Mouse (Mus musculus) heart, embryonic 15.5 days (tissue): ENCODE results near the gene Lrp2. TPM values are rescaled to one million over a fixed set of nuclear protein-coding genes. Genes with fewer than 3 reads are reported as not detected.

Source experiments
- ATAC-seq: fragments of 200-750 bp; cut with Nextera tagmentation; replicated peaks from 2 replicates; pipeline ENCODE4 v1.8.0; 2017; ENCODE audit warnings: low read depth, moderate TSS enrichment; ENCODE audit not compliant: insufficient number of reproducible peaks, insufficient read depth, low FRiP score
- H3K27ac ChIP-seq: fragments of 300-500 bp; sonication (generic); 2 replicates; pipeline ENCODE4 v1.5.1; 2015; ENCODE audit warnings: mild to moderate bottlenecking, inconsistent platforms
- H3K27me3 ChIP-seq: fragments of 300-500 bp; sonication (generic); 2 replicates; pipeline ENCODE4 v1.6.1; 2015; ENCODE audit warnings: inconsistent platforms
- H3K36me3 ChIP-seq: fragments of 300-500 bp; sonication (generic); 2 replicates; pipeline ENCODE4 v1.6.1; 2015; ENCODE audit warnings: mild to moderate bottlenecking, inconsistent platforms
- H3K4me1 ChIP-seq: fragments of 300-500 bp; sonication (generic); replicated peaks from 2 replicates; pipeline ENCODE4 v1.6.1; 2015; ENCODE audit warnings: inconsistent platforms
- H3K4me2 ChIP-seq: fragments of 300-500 bp; sonication (generic); 2 replicates; pipeline ENCODE4 v1.6.1; 2015; ENCODE audit warnings: inconsistent platforms, mild to moderate bottlenecking, moderate library complexity
- H3K4me3 ChIP-seq: fragments of 300-500 bp; sonication (generic); 2 replicates; pipeline ENCODE4 v1.5.1; 2015; ENCODE audit warnings: mild to moderate bottlenecking, inconsistent platforms
- H3K9ac ChIP-seq: fragments of 300-500 bp; sonication (generic); 2 replicates; pipeline ENCODE4 v1.6.1; 2015; ENCODE audit warnings: mild to moderate bottlenecking, inconsistent platforms
- H3K9me3 ChIP-seq: fragments of 300-500 bp; sonication (generic); replicated peaks from 2 replicates; pipeline ENCODE4 v1.6.1; 2016; ENCODE audit warnings: inconsistent platforms
- WGBS: fragments of 180-500 bp; shearing (Covaris S2); methylation state at CpG from one replicate; pipeline ENCODE4 v1.1.7; 2015; ENCODE audit warnings: mixed read lengths; 5-methylcytosine and 5-hydroxymethylcytosine counted together
- polyA plus RNA-seq: library from polyadenylated mRNA; unstranded; fragments of >200 nt; fragmentation: Nextera tagmentation; extraction: Ambion mirVana; gene quantifications from 2 replicates; pipeline ENCODE4 v1.2.1, GENCODE M21; 2015

The Lrp2 gene
- polyA plus RNA-seq = 0.25 and 0.44 TPM in 2 replicates

DNA sequence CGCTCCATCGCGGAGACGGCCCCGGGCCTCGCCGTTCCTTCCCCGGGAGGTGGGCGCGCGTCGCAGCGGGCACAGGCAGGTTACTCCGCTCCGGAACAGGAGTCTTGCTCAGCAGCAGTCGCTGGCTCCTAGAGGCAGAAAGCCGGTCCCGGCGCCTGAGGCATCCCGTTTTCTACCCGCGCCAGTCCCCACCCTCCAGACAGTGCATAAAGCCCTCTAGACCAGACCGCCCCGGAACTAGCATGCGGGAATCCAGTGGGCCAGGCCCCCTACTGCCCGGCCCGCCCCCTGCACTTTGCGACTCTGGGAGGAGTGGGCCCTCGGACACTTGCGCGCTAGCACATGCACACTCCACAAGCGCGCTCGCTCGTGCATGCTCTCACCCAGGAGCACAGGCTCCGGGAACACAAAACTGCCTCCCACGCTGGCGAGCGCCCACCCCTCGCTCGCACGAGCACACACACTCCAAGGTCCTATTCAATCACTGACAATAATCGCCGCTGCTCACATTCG lies at the start of gene Lrp2:
TSS of gene Lrp2 (minus strand) at position 180 of the 513 bp plus-strand sequence.
- peak; percentile 71 for ATAC-seq
- peak within 1 kb of the TSS; percentile 99 for H3K4me2 ChIP-seq
- H3K4me3 ChIP-seq = peak within 1 kb of the TSS; percentile 66
- 0% methylated on average over 45 of the region's 45 CpGs for WGBS
- no peaks in the 10 kb centered on the region for H3K9me3 ChIP-seq
- H3K27me3 ChIP-seq = peaks cover 59% of the 10 kb centered on the region
- no peak within 1 kb of the TSS for H3K27ac ChIP-seq
- no peaks in the 10 kb centered on the region for H3K36me3 ChIP-seq
- peak within 1 kb of the TSS; percentile 50 for H3K9ac ChIP-seq
- peaks cover 37% of the 10 kb centered on the region for H3K4me1 ChIP-seq

DNA sequence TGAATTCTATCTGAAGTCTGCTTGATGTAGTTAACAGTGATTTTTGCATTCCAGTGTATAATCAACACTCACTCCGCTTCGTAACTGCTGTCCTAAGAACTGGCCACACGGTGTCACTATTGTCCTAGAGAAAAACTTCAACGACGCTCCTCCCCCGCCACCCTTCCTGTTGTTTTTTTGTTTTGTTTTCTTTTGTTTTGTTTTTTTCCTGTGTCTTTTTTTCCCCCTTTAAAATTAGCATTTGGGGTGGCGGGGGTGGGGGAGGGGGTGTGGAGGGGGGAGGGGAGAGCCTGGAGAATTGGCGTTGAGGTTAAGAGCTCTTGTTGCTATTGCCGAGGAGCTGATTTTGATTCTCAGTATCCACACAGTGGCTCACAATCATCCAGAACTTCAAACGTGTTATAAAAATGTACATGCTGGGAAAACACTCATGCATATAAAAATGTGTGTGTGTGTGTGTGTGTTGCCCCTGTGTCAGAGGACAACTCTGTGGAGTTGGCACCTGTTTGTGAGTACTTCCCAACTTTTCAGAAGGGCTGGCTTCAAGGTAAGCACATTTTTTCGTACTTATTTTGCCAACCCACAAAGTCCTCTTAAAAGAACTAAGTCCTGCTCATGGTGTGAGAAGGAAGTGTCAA lies 49.3 kb upstream of the Lrp2 start:
- WGBS = 8% methylated on average over 11 of the region's 11 CpGs
- peak overlapping the region; percentile 54 for H3K4me2 ChIP-seq
- no peaks in the 10 kb centered on the region for H3K9me3 ChIP-seq
- no peak overlapping the region for H3K9ac ChIP-seq
- H3K27me3 ChIP-seq = peaks cover 3% of the 10 kb centered on the region; the same call in 1 of the 2 replicates
- H3K27ac ChIP-seq = no peak overlapping the region
- ATAC-seq = no peak; the same call in 1 of the 2 replicates
- H3K4me3 ChIP-seq = peak overlapping the region; percentile 52
- no peaks in the 10 kb centered on the region for H3K36me3 ChIP-seq
- no peaks in the 10 kb centered on the region for H3K4me1 ChIP-seq

DNA sequence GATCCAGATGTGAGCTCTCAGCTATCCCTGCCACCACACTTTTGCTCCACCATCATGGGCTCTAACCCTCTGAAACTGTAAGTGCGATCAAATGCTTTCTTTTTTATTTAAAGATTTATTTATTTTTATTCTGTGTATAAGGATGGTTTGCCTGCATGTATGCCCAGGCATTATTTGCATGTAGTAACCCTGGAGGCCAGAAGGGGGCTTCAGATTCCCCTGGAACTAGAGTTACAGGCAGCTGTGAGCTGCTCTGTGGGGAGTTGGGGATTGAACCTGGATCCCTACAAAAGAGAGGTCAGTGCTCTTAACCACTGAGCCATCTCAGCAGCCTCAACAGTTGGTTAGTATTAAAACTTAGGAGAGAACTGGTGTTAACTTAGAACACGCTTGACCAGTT lies 45.6 kb upstream of the Lrp2 start:
- WGBS = 81% methylated on average over 2 of the region's 2 CpGs
- Histone ChIP-seq H3K9me3 (no peaks in the 10 kb centered on the region), H3K4me2 (no peak overlapping the region), H3K36me3 (no peaks in the 10 kb centered on the region), H3K27me3 (peaks cover 3% of the 10 kb centered on the region; the same call in 1 of the 2 replicates), H3K4me3 (no peak overlapping the region), H3K4me1 (no peaks in the 10 kb centered on the region), H3K27ac (no peak overlapping the region), H3K9ac (no peak overlapping the region)
- ATAC-seq = no peak

DNA sequence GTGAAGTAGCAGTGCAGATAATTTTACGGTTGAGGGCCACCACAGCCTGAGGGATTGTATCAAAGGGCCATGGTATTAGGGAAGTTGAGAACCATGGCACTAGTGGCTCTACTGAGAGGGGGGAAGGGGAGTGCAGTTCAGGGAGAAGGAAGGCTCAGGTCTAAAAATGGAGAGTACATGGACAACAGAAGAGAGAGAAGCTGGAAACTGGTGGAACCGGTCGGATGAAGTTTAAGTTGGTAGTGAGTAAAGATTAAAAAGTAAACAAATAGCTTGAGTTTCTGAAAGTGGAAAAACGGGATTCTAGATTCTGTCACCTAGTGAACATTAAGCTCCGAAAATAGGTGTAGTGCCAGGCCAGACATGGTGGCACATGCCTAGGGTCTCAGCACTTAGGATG lies 44.9 kb upstream of the Lrp2 start:
- Histone ChIP-seq H3K9me3 (no peaks in the 10 kb centered on the region), H3K4me1 (no peaks in the 10 kb centered on the region), H3K36me3 (no peaks in the 10 kb centered on the region), H3K4me3 (no peak overlapping the region), H3K27me3 (peaks cover 3% of the 10 kb centered on the region; the same call in 1 of the 2 replicates), H3K4me2 (no peak overlapping the region), H3K9ac (no peak overlapping the region), H3K27ac (no peak overlapping the region)
- ATAC-seq = no peak
- WGBS = 83% methylated on average over 5 of the region's 5 CpGs

DNA sequence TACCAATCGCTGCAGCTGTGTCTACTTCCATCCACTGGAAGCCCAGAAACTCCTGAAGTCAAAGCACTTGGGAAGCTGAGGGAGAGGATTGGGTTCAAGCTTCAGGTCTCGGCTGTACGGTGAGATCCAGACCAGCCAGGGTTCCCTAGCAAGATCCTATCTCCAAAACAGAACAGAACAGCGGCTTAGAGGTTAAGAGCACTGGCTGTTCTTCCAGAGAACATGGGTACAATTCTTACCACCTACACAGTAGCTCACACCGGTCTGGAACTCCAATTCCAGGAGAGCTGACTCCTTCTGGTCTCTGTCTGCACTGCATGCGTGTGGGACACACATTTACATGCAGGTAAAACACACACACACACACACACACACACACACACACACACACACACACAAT lies 44.0 kb upstream of the Lrp2 start:
- WGBS = 82% methylated on average over 6 of the region's 6 CpGs
- no peak overlapping the region for H3K4me3 ChIP-seq
- no peaks in the 10 kb centered on the region for H3K9me3 ChIP-seq
- H3K27me3 ChIP-seq = peaks cover 3% of the 10 kb centered on the region; the same call in 1 of the 2 replicates
- no peaks in the 10 kb centered on the region for H3K4me1 ChIP-seq
- H3K36me3 ChIP-seq = no peaks in the 10 kb centered on the region
- H3K9ac ChIP-seq = no peak overlapping the region
- no peak overlapping the region for H3K27ac ChIP-seq
- no peak overlapping the region for H3K4me2 ChIP-seq
- no peak for ATAC-seq

DNA sequence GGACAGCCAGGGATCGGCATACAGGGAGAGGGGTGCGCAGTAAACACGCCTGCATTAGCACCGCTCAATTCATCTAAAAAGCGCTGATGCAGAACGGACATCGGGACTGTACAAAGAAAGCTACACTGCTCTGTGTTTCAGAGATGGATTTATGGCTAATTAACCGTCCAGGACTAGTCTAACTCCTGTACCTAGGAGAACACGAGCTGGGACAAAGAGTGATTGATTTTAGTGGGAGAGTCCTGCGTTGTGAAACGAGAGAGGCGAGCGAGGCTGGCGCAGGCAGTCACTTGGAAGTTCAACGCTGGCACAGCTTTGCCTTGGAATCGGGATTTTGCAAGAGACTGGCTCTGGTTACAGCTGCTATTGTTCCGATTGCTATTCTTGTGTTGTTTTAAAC lies 43.4 kb upstream of the Lrp2 start:
- H3K27me3 ChIP-seq = no peaks in the 10 kb centered on the region; the same call in 1 of the 2 replicates
- WGBS = 76% methylated on average over 17 of the region's 17 CpGs
- H3K4me1 ChIP-seq = no peaks in the 10 kb centered on the region
- no peak overlapping the region for H3K27ac ChIP-seq
- H3K9ac ChIP-seq = no peak overlapping the region
- H3K4me2 ChIP-seq = no peak overlapping the region
- H3K4me3 ChIP-seq = no peak overlapping the region
- no peaks in the 10 kb centered on the region for H3K9me3 ChIP-seq
- ATAC-seq = no peak
- no peaks in the 10 kb centered on the region for H3K36me3 ChIP-seq

DNA sequence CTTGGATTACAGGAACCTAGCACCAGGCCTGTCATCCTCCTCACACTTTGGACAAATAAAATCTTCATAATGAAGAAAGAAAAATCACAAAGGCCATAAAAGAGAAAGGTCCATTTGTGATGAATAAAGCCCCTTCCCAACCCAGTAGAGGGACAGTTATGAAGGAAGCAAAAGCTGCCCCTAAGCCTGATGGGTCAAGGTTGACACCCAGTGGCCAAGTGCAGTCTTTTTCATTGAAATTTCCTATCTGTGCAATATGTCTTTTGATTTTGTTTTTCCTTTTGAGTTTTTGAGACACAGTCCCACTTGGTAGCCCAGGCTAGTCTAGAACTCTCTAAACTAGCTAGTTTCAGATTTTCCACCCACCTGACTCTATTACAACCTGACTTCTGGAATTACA lies 33.4 kb upstream of the Lrp2 start:
- no peak overlapping the region for H3K4me3 ChIP-seq
- no peaks in the 10 kb centered on the region for H3K36me3 ChIP-seq
- no peaks in the 10 kb centered on the region for H3K9me3 ChIP-seq
- H3K27ac ChIP-seq = no peak overlapping the region
- no peaks in the 10 kb centered on the region for H3K27me3 ChIP-seq
- ATAC-seq = no peak
- H3K4me1 ChIP-seq = no peaks in the 10 kb centered on the region
- H3K4me2 ChIP-seq = no peak overlapping the region
- H3K9ac ChIP-seq = no peak overlapping the region

DNA sequence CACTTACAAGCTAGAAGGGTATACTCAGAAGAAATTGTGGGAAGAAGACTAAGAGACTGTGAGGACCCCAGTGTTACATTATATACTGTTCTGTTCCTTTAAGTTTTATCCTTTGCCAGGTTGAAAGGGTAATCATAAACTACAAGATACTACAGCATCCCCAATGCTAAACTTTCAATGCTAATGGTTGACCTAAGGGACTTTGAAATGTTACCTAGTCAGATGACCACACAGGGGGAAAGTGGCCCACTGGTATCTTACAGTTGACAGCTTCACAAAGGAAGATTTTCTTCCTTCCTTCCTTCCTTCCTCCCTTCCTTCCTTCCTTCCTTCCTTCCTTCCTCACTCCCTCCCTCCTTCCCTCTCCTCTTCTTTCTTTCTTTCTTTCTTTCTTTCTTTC lies 32.5 kb upstream of the Lrp2 start:
- no peak overlapping the region for H3K27ac ChIP-seq
- no peak for ATAC-seq
- no peak overlapping the region for H3K4me3 ChIP-seq
- no peaks in the 10 kb centered on the region for H3K36me3 ChIP-seq
- no peak overlapping the region for H3K9ac ChIP-seq
- H3K4me1 ChIP-seq = no peaks in the 10 kb centered on the region
- H3K4me2 ChIP-seq = no peak overlapping the region
- no peaks in the 10 kb centered on the region for H3K9me3 ChIP-seq
- H3K27me3 ChIP-seq = no peaks in the 10 kb centered on the region

DNA sequence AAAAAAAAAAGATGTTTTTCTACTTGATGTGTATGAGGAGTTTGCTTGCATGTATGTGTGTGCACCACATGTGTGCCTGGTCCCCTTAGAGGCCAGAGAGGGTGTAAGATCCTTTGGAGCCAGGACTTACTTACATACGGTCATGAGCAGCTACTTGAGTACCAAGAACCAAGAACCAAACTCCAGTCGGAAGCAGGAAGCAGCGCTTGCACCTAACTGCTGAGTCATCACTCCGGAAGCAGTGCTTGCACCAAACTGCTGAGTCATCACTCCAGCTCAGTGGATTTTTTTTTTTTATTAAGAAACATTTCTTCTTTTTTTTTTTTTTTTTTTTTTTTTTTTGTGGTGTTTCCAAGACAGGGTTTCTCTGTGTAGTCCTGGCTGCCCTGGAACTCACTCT lies 27.4 kb upstream of the Lrp2 start:
- Histone ChIP-seq H3K27ac (no peak overlapping the region), H3K27me3 (no peaks in the 10 kb centered on the region), H3K9me3 (no peaks in the 10 kb centered on the region), H3K36me3 (no peaks in the 10 kb centered on the region), H3K4me3 (no peak overlapping the region), H3K9ac (no peak overlapping the region), H3K4me2 (no peak overlapping the region), H3K4me1 (peaks cover 6% of the 10 kb centered on the region; the same call in 1 of the 2 replicates)
- no peak for ATAC-seq
- 69% methylated on average over 4 of the region's 4 CpGs for WGBS

DNA sequence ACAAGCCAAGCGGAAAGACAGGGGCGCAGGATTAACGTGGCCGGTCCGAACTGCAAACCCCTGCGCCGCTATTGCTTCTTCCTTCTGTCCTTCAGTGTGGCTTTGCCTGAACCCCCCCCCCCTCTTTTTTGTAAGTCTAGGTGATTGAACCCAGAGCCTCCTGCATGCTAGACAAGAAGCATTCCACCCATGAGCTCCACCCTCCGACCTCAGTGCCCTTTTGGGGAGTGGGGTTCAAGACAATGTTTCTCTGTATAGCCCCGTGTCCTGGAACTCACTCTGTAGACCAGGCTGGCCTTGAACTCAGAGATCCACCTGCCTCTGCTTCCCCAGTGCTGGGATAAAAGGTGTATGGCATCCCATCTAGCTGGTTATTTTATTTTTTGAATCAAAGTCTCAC lies 26.9 kb upstream of the Lrp2 start:
- H3K27me3 ChIP-seq = no peaks in the 10 kb centered on the region
- 56% methylated on average over 9 of the region's 9 CpGs for WGBS
- no peak for ATAC-seq
- H3K27ac ChIP-seq = no peak overlapping the region
- H3K9me3 ChIP-seq = no peaks in the 10 kb centered on the region
- H3K4me2 ChIP-seq = no peak overlapping the region
- H3K36me3 ChIP-seq = no peaks in the 10 kb centered on the region
- peaks cover 6% of the 10 kb centered on the region; the same call in 1 of the 2 replicates for H3K4me1 ChIP-seq
- no peak overlapping the region for H3K4me3 ChIP-seq
- no peak overlapping the region for H3K9ac ChIP-seq

DNA sequence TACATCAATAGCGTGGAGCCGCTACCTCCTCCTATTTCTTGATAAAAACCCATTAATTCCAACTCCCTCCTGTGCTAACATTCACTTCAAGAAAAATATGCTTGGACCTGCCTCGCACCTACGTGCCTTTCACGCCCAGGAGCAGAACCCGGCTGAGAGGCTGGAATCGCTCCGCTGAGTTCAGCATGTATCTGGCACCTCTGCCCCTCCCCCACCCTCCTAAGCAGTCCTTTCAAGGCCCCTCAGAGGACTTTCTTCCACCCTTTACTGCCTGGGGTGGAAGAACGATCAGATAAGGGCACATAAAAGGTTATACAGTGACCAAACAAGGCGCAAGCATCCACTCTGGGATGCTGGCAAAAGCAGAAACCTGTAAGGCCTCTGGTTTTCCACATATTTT lies 26.4 kb upstream of the Lrp2 start:
- Histone ChIP-seq H3K4me3 (no peak overlapping the region), H3K9me3 (no peaks in the 10 kb centered on the region), H3K27ac (no peak overlapping the region), H3K4me1 (peaks cover 6% of the 10 kb centered on the region; the same call in 1 of the 2 replicates), H3K9ac (no peak overlapping the region), H3K36me3 (no peaks in the 10 kb centered on the region), H3K4me2 (0 out of 2 replicates have a peak overlapping the region, but pooled peaks have one; percentile 8), H3K27me3 (no peaks in the 10 kb centered on the region)
- 13% methylated on average over 10 of the region's 10 CpGs for WGBS
- ATAC-seq = no peak

DNA sequence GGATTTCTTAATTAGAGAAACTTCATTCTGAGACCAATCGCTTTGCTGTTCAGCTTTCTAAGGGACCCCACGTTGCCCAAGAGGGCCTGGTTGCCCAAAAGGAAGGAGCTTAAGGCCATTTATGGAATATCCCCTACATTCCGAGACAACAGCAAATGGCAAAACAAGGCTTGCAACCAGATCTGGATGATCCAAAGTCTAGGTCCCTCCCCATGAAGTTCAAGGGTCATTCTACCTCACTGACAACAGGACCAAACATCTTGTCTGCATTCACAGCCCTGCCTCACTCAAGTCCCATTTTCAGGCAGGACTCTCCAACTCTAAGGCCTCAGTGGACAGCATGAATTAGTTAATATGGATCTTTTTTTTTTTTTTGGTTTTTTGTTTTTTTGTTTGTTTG lies 20.8 kb upstream of the Lrp2 start:
- H3K4me3 ChIP-seq = no peak overlapping the region
- no peaks in the 10 kb centered on the region for H3K4me1 ChIP-seq
- no peak overlapping the region for H3K27ac ChIP-seq
- no peaks in the 10 kb centered on the region for H3K9me3 ChIP-seq
- H3K9ac ChIP-seq = no peak overlapping the region
- no peaks in the 10 kb centered on the region for H3K27me3 ChIP-seq
- no peak for ATAC-seq
- no peak overlapping the region for H3K4me2 ChIP-seq
- no peaks in the 10 kb centered on the region for H3K36me3 ChIP-seq
- 85% methylated on average over 3 of the region's 3 CpGs for WGBS
